Mouse (Mus musculus): ENCODE data around the gene Otud3. TPM values are rescaled to one million over a fixed set of nuclear protein-coding genes. Genes with fewer than 3 reads are reported as not detected.
A peak's percentile ranks its signal among the peaks of the same experiment; 100 is the strongest.
"Not testable (repeated sequence)": the region's sequence is repeated elsewhere in the genome, so short reads cannot be mapped to it uniquely, and the experiment has no call there.

The Otud3 gene
- polyA plus RNA-seq, 1 experiment from 2014 or later, result 2.3 TPM

- Histone ChIP-seq H3K9me3 (replicated peaks; ENCODE audit: control insufficient read depth, low read length, poor library complexity, severe bottlenecking) (no peaks in the 10 kb centered on the region), H3K4me3 (ENCODE audit: low read depth, low read length) (peak overlapping the region; percentile 93), H3K27ac (ENCODE audit: low read length) (peak overlapping the region; percentile 80), H3K36me3 (ENCODE audit: control insufficient read depth, insufficient read depth, low read length) (peaks cover 5% of the 10 kb centered on the region; the same call in 1 of the 2 replicates), H3K27me3 (ENCODE audit: control insufficient read depth, insufficient read depth, low read depth, low read length) (no peaks in the 10 kb centered on the region; the same call in 1 of the 2 replicates), H3K4me1 (ENCODE audit: control insufficient read depth, insufficient read depth, low read length) (peaks cover 11% of the 10 kb centered on the region), H3K4me2 (ENCODE audit: low read length) (peak overlapping the region; percentile 98), H3K9ac (ENCODE audit: low read depth, low read length) (peak overlapping the region; percentile 91)
- under 1% methylated on average over 46 of the region's 52 CpGs for WGBS
- peak; percentile 55 for ATAC-seq
Measured at GRCm38 (mm10) chr4:138913141-138913787, 481 bp downstream of the Otud3 start.

- H3K36me3 ChIP-seq (ENCODE audit: control insufficient read depth, insufficient read depth, low read length), result peaks cover 50% of the 10 kb centered on the region
- H3K27ac ChIP-seq (ENCODE audit: low read length), result no peak overlapping the region
- H3K4me3 ChIP-seq (ENCODE audit: low read depth, low read length), result no peak overlapping the region
- ATAC-seq, result no peak
- H3K4me2 ChIP-seq (ENCODE audit: low read length), result no peak overlapping the region
- 95% methylated on average over 18 of the region's 18 CpGs for WGBS
- no peaks in the 10 kb centered on the region for H3K27me3 ChIP-seq (ENCODE audit: control insufficient read depth, insufficient read depth, low read depth, low read length)
- H3K4me1 ChIP-seq (ENCODE audit: control insufficient read depth, insufficient read depth, low read length), result no peaks in the 10 kb centered on the region
- no peaks in the 10 kb centered on the region for H3K9me3 ChIP-seq (replicated peaks; ENCODE audit: control insufficient read depth, low read length, poor library complexity, severe bottlenecking)
- H3K9ac ChIP-seq (ENCODE audit: low read depth, low read length), result no peak overlapping the region
Measured at GRCm38 (mm10) chr4:138905624-138906337, 8.0 kb downstream of the Otud3 start.

GRCm38 (mm10) chr4:138899361-138899760 lies 14.4 kb downstream of the Otud3 start:
- Histone ChIP-seq H3K4me2 (ENCODE audit: low read length) (no peak overlapping the region), H3K9ac (ENCODE audit: low read depth, low read length) (no peak overlapping the region), H3K36me3 (ENCODE audit: control insufficient read depth, insufficient read depth, low read length) (peaks cover 60% of the 10 kb centered on the region), H3K27me3 (ENCODE audit: control insufficient read depth, insufficient read depth, low read depth, low read length) (no peaks in the 10 kb centered on the region), H3K4me1 (ENCODE audit: control insufficient read depth, insufficient read depth, low read length) (no peaks in the 10 kb centered on the region), H3K9me3 (replicated peaks; ENCODE audit: control insufficient read depth, low read length, poor library complexity, severe bottlenecking) (no peaks in the 10 kb centered on the region), H3K4me3 (ENCODE audit: low read depth, low read length) (no peak overlapping the region), H3K27ac (ENCODE audit: low read length) (no peak overlapping the region)
- no peak for ATAC-seq
- 83% methylated on average over 7 of the region's 7 CpGs for WGBS

- ATAC-seq; H3K9ac ChIP-seq (ENCODE audit: low read depth, low read length): not testable (repeated sequence)
- 93% methylated on average over 11 of the region's 11 CpGs for WGBS
Measured at GRCm38 (mm10) chr4:138893789-138894188, 20.0 kb downstream of the Otud3 start.

DNA sequence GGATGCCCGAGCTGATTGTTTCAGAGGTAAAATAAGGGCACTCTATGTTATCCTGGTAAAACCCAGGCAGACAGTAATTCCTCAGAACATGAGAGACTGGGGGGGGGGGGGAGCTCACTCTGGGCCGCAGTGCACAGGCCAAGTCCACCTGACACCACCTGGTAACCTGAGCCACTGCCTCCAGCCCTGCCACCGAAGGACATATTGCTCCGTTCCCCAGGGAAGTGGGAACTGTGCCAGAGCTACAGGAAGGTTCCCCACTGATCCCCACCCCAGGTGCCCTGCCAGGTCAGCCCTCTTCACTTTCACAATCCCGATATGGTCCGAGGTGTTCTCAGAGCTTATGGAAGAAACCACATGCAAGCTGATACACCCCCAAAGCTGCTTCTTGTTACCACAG lies 21.1 kb downstream of the Otud3 start:
- WGBS, result 89% methylated on average over 6 of the region's 6 CpGs
- Histone ChIP-seq H3K4me2 (ENCODE audit: low read length) (no peak overlapping the region), H3K4me3 (ENCODE audit: low read depth, low read length) (no peak overlapping the region), H3K27me3 (ENCODE audit: control insufficient read depth, insufficient read depth, low read depth, low read length) (no peaks in the 10 kb centered on the region), H3K9me3 (replicated peaks; ENCODE audit: control insufficient read depth, low read length, poor library complexity, severe bottlenecking) (no peaks in the 10 kb centered on the region), H3K9ac (ENCODE audit: low read depth, low read length) (no peak overlapping the region), H3K36me3 (ENCODE audit: control insufficient read depth, insufficient read depth, low read length) (peaks cover 42% of the 10 kb centered on the region), H3K27ac (ENCODE audit: low read length) (no peak overlapping the region), H3K4me1 (ENCODE audit: control insufficient read depth, insufficient read depth, low read length) (no peaks in the 10 kb centered on the region)
- no peak for ATAC-seq

More at GRCm38 (mm10) chr4:138893789-138894188, 20.0 kb downstream of the Otud3 start:
- peaks cover 46% of the 10 kb centered on the region for H3K36me3 ChIP-seq (ENCODE audit: control insufficient read depth, insufficient read depth, low read length)
- H3K4me3 ChIP-seq (ENCODE audit: low read depth, low read length); H3K4me1 ChIP-seq (ENCODE audit: control insufficient read depth, insufficient read depth, low read length); H3K27me3 ChIP-seq (ENCODE audit: control insufficient read depth, insufficient read depth, low read depth, low read length); H3K4me2 ChIP-seq (ENCODE audit: low read length); H3K9me3 ChIP-seq (replicated peaks; ENCODE audit: control insufficient read depth, low read length, poor library complexity, severe bottlenecking); H3K27ac ChIP-seq (ENCODE audit: low read length): not testable (repeated sequence)

GRCm38 (mm10) chr4:138889635-138890034 lies 24.1 kb downstream of the Otud3 start:
- Histone ChIP-seq H3K9ac (ENCODE audit: low read depth, low read length) (no peak overlapping the region), H3K4me3 (ENCODE audit: low read depth, low read length) (no peak overlapping the region), H3K36me3 (ENCODE audit: control insufficient read depth, insufficient read depth, low read length) (peaks cover 17% of the 10 kb centered on the region; the same call in 1 of the 2 replicates), H3K4me2 (ENCODE audit: low read length) (no peak overlapping the region), H3K27me3 (ENCODE audit: control insufficient read depth, insufficient read depth, low read depth, low read length) (no peaks in the 10 kb centered on the region), H3K27ac (ENCODE audit: low read length) (no peak overlapping the region), H3K4me1 (ENCODE audit: control insufficient read depth, insufficient read depth, low read length) (no peaks in the 10 kb centered on the region), H3K9me3 (replicated peaks; ENCODE audit: control insufficient read depth, low read length, poor library complexity, severe bottlenecking) (no peaks in the 10 kb centered on the region)
- WGBS, result 64% methylated on average over 8 of the region's 8 CpGs
- ATAC-seq, result no peak

GRCm38 (mm10) chr4:138889165-138889564 lies 24.6 kb downstream of the Otud3 start:
- H3K36me3 ChIP-seq (ENCODE audit: control insufficient read depth, insufficient read depth, low read length), result peaks cover 17% of the 10 kb centered on the region; the same call in 1 of the 2 replicates
- no peak overlapping the region for H3K4me2 ChIP-seq (ENCODE audit: low read length)
- H3K27me3 ChIP-seq (ENCODE audit: control insufficient read depth, insufficient read depth, low read depth, low read length), result no peaks in the 10 kb centered on the region
- H3K27ac ChIP-seq (ENCODE audit: low read length), result no peak overlapping the region
- H3K9me3 ChIP-seq (replicated peaks; ENCODE audit: control insufficient read depth, low read length, poor library complexity, severe bottlenecking), result no peaks in the 10 kb centered on the region
- no peak overlapping the region for H3K4me3 ChIP-seq (ENCODE audit: low read depth, low read length)
- ATAC-seq, result no peak
- no peaks in the 10 kb centered on the region for H3K4me1 ChIP-seq (ENCODE audit: control insufficient read depth, insufficient read depth, low read length)
- no peak overlapping the region for H3K9ac ChIP-seq (ENCODE audit: low read depth, low read length)
- 30% methylated on average over 7 of the region's 7 CpGs for WGBS

DNA sequence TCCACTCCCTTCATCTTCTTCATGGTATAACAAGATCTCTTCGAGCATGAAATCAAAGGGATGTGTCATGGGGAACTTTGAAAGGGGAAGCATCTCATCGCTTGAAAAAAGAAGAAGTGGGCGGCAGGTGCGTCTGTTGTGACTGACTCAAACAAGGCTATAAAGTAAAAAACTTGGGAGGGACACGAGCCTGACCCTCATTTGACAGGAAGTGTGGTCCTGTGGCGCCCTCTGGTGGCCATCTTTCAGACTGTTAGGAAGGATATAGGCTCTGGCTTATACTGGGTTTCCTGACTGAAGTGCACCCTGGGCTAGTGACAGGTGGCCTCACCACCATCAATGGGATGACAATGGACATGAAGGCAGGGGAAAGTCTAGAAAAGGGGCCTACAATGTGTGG lies 29.5 kb downstream of the Otud3 start:
- no peaks in the 10 kb centered on the region for H3K9me3 ChIP-seq (replicated peaks; ENCODE audit: control insufficient read depth, low read length, poor library complexity, severe bottlenecking)
- H3K27me3 ChIP-seq (ENCODE audit: control insufficient read depth, insufficient read depth, low read depth, low read length), result no peaks in the 10 kb centered on the region; the same call in 1 of the 2 replicates
- H3K4me3 ChIP-seq (ENCODE audit: low read depth, low read length), result no peak overlapping the region
- H3K36me3 ChIP-seq (ENCODE audit: control insufficient read depth, insufficient read depth, low read length), result no peaks in the 10 kb centered on the region
- no peak overlapping the region for H3K9ac ChIP-seq (ENCODE audit: low read depth, low read length)
- H3K4me2 ChIP-seq (ENCODE audit: low read length), result no peak overlapping the region
- H3K27ac ChIP-seq (ENCODE audit: low read length), result no peak overlapping the region
- 0 out of 2 replicates have a peak, but pooled peaks have one; percentile 44 for ATAC-seq
- peaks cover 4% of the 10 kb centered on the region; the same call in 1 of the 2 replicates for H3K4me1 ChIP-seq (ENCODE audit: control insufficient read depth, insufficient read depth, low read length)
- WGBS, result 6% methylated on average over 6 of the region's 6 CpGs

DNA sequence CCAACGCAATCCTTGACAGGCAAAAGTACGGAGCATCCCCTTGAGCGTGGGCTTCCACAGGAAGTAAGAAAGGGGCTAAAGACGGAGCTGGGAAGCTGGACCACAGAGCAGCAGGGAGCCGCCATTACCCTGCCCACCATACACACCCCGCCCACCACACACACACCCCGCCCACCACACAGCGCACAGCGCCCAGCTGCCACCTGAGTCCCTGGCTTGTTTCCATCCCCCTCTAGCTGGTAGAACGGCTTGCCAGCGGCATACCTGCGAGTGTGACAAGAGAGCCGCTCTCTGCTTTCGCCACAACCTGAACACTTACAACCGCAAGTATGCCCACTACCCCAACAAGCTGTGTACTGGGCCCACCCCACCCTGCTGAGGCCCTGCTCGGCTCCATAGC lies 31.6 kb downstream of the Otud3 start:
- Histone ChIP-seq H3K9me3 (replicated peaks; ENCODE audit: control insufficient read depth, low read length, poor library complexity, severe bottlenecking) (no peaks in the 10 kb centered on the region), H3K27me3 (ENCODE audit: control insufficient read depth, insufficient read depth, low read depth, low read length) (no peaks in the 10 kb centered on the region; the same call in 1 of the 2 replicates), H3K27ac (ENCODE audit: low read length) (no peak overlapping the region), H3K4me2 (ENCODE audit: low read length) (peak overlapping the region; percentile 30), H3K4me3 (ENCODE audit: low read depth, low read length) (no peak overlapping the region), H3K9ac (ENCODE audit: low read depth, low read length) (peak overlapping the region; percentile 27; the same call in 1 of the 2 replicates), H3K36me3 (ENCODE audit: control insufficient read depth, insufficient read depth, low read length) (no peaks in the 10 kb centered on the region), H3K4me1 (ENCODE audit: control insufficient read depth, insufficient read depth, low read length) (peaks cover 4% of the 10 kb centered on the region; the same call in 1 of the 2 replicates)
- WGBS, result 13% methylated on average over 16 of the region's 16 CpGs
- ATAC-seq, result no peak
